In the genomic region with DNA sequence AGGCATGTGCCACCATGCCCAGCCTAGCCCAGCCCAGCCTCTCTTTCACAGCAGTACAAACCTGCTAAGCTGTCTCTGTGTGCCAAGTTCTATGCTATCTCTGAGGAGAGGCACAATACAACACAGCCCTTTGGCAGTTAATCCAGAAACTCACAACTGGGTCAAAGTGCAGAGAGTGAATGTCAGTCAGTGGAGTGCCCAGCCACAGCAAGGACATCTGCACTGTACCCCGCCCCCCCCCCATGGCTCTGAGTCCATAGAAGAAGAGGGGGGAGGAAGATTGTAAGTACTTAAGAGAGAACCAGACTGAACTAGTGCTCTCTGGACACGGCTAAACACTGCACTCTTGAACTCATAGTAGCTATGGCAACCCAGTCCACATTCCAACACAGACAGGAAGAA, we compare ENCODE assay signal across 13 mouse cellular contexts. TPM values are rescaled to one million over a fixed set of nuclear protein-coding genes. Genes with fewer than 3 reads are reported as not detected.
DNase-seq lines count a peak whose midpoint lies in the region; ATAC-seq and TF ChIP-seq lines count a peak whose summit lies in the region.
"Had no signal": no experiment of that assay in that cellular context is flagged by ENCODE, and none has a peak within 500 bp of the region (broad histone marks: within the 10 kb centered on the region; RNA-seq: fewer than 3 reads in every experiment).

No protein-coding gene starts in this region.

- H3K4me3 ChIP-seq in bone marrow, adult 2 months (replicated peaks; ENCODE audit: control insufficient read depth, low read depth, low read length) = peak overlapping the region; percentile 49
- H3K4me3 ChIP-seq in lung, postnatal 0 days (ENCODE audit: low read depth, low read length) = no peak overlapping the region
- H3K4me3 ChIP-seq: embryonic facial prominence, embryonic 12.5 days had no signal

- no peak for TF ChIP-seq CTCF in bone marrow, adult 2 months (IDR thresholded peaks at IDR 0.05; ENCODE audit: control insufficient read depth, insufficient read depth, low read length)
- no peak for TF ChIP-seq CTCF in lung, postnatal 0 days (IDR thresholded peaks at IDR 0.05)

- no peak for TF ChIP-seq EP300 in lung, postnatal 0 days (IDR thresholded peaks at IDR 0.05)

- ATAC-seq in lung, postnatal 0 days = peak; percentile 85

- DNase-seq in embryo, embryonic 10 days (ENCODE audit: low spot score) = peak; percentile 41
- DNase-seq in embryo, embryonic 9.5 days (ENCODE audit: extremely low spot score) = no peak
- peak; percentile 51 for DNase-seq in kidney, adult 18-20 months
- peak; percentile 75 for DNase-seq in lung, postnatal 0 days (ENCODE audit: low spot score)
- DNase-seq in frontal cortex, postnatal 36 days (ENCODE audit: low spot score in 2 of 2) = no peak
- DNase-seq in layer of hippocampus, postnatal 25 days (ENCODE audit: extremely low spot score in 1 of 2, low spot score in 1 of 2) = no peak
- no peak for DNase-seq in cerebellum, postnatal 25 days
- DNase-seq: right cerebral cortex, adult 18-20 months had no signal

- TF ChIP-seq POLR2A in bone marrow, adult 2 months (IDR thresholded peaks at IDR 0.05; ENCODE audit: borderline replicate concordance, control insufficient read depth, low read depth, low read length) = no peak

- H3K9ac ChIP-seq in lung, postnatal 0 days (replicated peaks; ENCODE audit: low read depth) = no peak overlapping the region
- H3K9ac ChIP-seq: embryonic facial prominence, embryonic 12.5 days had no signal

- no peaks in the 10 kb centered on the region for H3K27me3 ChIP-seq in lung, postnatal 0 days (replicated peaks; ENCODE audit: insufficient read depth, low read length)
- H3K27me3 ChIP-seq: embryonic facial prominence, embryonic 12.5 days had no signal

- no peaks in the 10 kb centered on the region for H3K9me3 ChIP-seq in lung, postnatal 0 days (ENCODE audit: low read length)
- H3K9me3 ChIP-seq: embryonic facial prominence, embryonic 12.5 days had no signal

- H3K36me3 ChIP-seq in lung, postnatal 0 days (ENCODE audit: insufficient read depth, low read length) = no peaks in the 10 kb centered on the region
- H3K36me3 ChIP-seq: embryonic facial prominence, embryonic 12.5 days had no signal

- 49% methylated on average over 2 of the region's 2 CpGs for WGBS in bone marrow, adult 2 months
- 28% methylated on average over 2 of the region's 2 CpGs for WGBS in lung, postnatal 0 days

- peak overlapping the region; percentile 42; the same call in 1 of the 2 replicates for H3K27ac ChIP-seq in bone marrow, adult 2 months (ENCODE audit: control insufficient read depth, insufficient read depth, low read depth, low read length, poor library complexity)
- no peak overlapping the region for H3K27ac ChIP-seq in lung, postnatal 0 days (ENCODE audit: low read length)
- H3K27ac ChIP-seq: embryonic facial prominence, embryonic 12.5 days had no signal

- no peak overlapping the region for H3K4me2 ChIP-seq in lung, postnatal 0 days (replicated peaks; ENCODE audit: low read depth, low read length)
- H3K4me2 ChIP-seq: embryonic facial prominence, embryonic 12.5 days had no signal

- H3K4me1 ChIP-seq in bone marrow, adult 2 months (ENCODE audit: control insufficient read depth, insufficient read depth, low read length) = peaks cover 14% of the 10 kb centered on the region
- H3K4me1 ChIP-seq in lung, postnatal 0 days (ENCODE audit: insufficient read depth, low read depth, low read length) = no peaks in the 10 kb centered on the region
- H3K4me1 ChIP-seq: embryonic facial prominence, embryonic 12.5 days had no signal

RNA-seq across cellular contexts. Expression of a gene that starts 55.3 kb away (rescaled TPM):
- polyA plus RNA-seq in bone marrow, adult 2 months (2011; ENCODE audit: insufficient read depth, insufficient read length, low replicate concordance, missing spikeins) = not detected in 2 replicates
- polyA plus RNA-seq in lung, postnatal 0 days (2015; fragmentation: Nextera tagmentation; extraction: Ambion mirVana) = not detected in 2 replicates
- not detected for total RNA-seq in layer of hippocampus, postnatal 25 days (2021)
- total RNA-seq: left cerebral cortex, postnatal 14 days; monocyte, adult 5-6 weeks had no signal
- polyA plus RNA-seq: C2C12; embryonic facial prominence, embryonic 12.5 days had no signal

RNA-seq across cellular contexts. Expression of a gene that starts 57.4 kb away (rescaled TPM):
- 210 and 334 TPM in 2 replicates for polyA plus RNA-seq in bone marrow, adult 2 months (2011; ENCODE audit: insufficient read depth, insufficient read length, low replicate concordance, missing spikeins)
- 14.6 and 16.0 TPM in 2 replicates for polyA plus RNA-seq in lung, postnatal 0 days (2015; fragmentation: Nextera tagmentation; extraction: Ambion mirVana)
- 10 to 100 TPM; 59.3 to 67.3 TPM for total RNA-seq in layer of hippocampus, postnatal 25 days (2021)

Comparison
In these comparisons a context has a peak if more than half of its experiments do, and no peak if none do; other contexts are left out.
1. DNase-seq: peak in embryo, embryonic 10 days (single experiment), kidney, adult 18-20 months (single experiment) and lung, postnatal 0 days (single experiment); none in embryo, embryonic 9.5 days (single experiment), frontal cortex, postnatal 36 days (0 of 2), layer of hippocampus, postnatal 25 days (0 of 2) and cerebellum, postnatal 25 days (0 of 2).
2. RNA of a gene that starts 57.4 kb away (polyA plus RNA-seq): 210 to 334 TPM in bone marrow, adult 2 months; 14.6 to 16.0 TPM in lung, postnatal 0 days; every median in the first group is over 10 times any median in the second.